Mouse (Mus musculus): ENCODE measurements around the gene Aprt. TPM values are rescaled to one million over a fixed set of nuclear protein-coding genes. Genes with fewer than 3 reads are reported as not detected.

The Aprt gene
- polyA plus RNA-seq, 1 experiment from 2014 or later: 187 TPM

GRCm38 (mm10) chr8:122569996-122570395, 6.7 kb downstream of the Aprt start:
- no peak for DNase-seq (ENCODE audit: low spot score)
- Histone ChIP-seq H3K9ac (no peak overlapping the region), H3K4me2 (replicated peaks) (no peak overlapping the region), H3K4me3 (replicated peaks; ENCODE audit: low read length) (no peak overlapping the region), H3K9me3 (ENCODE audit: control insufficient read depth, low read length) (no peaks in the 10 kb centered on the region), H3K27ac (no peak overlapping the region), H3K36me3 (replicated peaks; ENCODE audit: control insufficient read depth, insufficient read depth) (peaks cover 11% of the 10 kb centered on the region; the same call in 1 of the 2 replicates), H3K27me3 (ENCODE audit: control insufficient read depth, insufficient read depth, low read length) (no peaks in the 10 kb centered on the region), H3K4me1 (replicated peaks; ENCODE audit: control insufficient read depth, insufficient read depth, low read length) (peaks cover 28% of the 10 kb centered on the region)
- no peak for ATAC-seq (ENCODE audit: low FRiP score)
- 93% methylated on average over 16 of the region's 16 CpGs for WGBS

GRCm38 (mm10) chr8:122569329-122569728, 7.4 kb downstream of the Aprt start:
- WGBS: 62% methylated on average over 9 of the region's 9 CpGs
- Histone ChIP-seq H3K27ac (no peak overlapping the region), H3K27me3 (ENCODE audit: control insufficient read depth, insufficient read depth, low read length) (no peaks in the 10 kb centered on the region), H3K4me3 (replicated peaks; ENCODE audit: low read length) (peak overlapping the region; percentile 80; the same call in 1 of the 2 replicates), H3K4me1 (replicated peaks; ENCODE audit: control insufficient read depth, insufficient read depth, low read length) (peaks cover 22% of the 10 kb centered on the region), H3K4me2 (replicated peaks) (peak overlapping the region; percentile 87), H3K36me3 (replicated peaks; ENCODE audit: control insufficient read depth, insufficient read depth) (peaks cover 11% of the 10 kb centered on the region; the same call in 1 of the 2 replicates), H3K9ac (peak overlapping the region; percentile 73; the same call in 1 of the 2 replicates), H3K9me3 (ENCODE audit: control insufficient read depth, low read length) (no peaks in the 10 kb centered on the region)
- ATAC-seq (ENCODE audit: low FRiP score): no peak
- DNase-seq (ENCODE audit: low spot score): no peak

- peak overlapping the region; percentile 87 for H3K4me2 ChIP-seq (replicated peaks)
- ATAC-seq (ENCODE audit: low FRiP score) (no peak), DNase-seq (ENCODE audit: low spot score) (no peak)
- peak overlapping the region; percentile 73 for H3K9ac ChIP-seq
- H3K4me1 ChIP-seq (replicated peaks; ENCODE audit: control insufficient read depth, insufficient read depth, low read length): peaks cover 22% of the 10 kb centered on the region
- H3K4me3 ChIP-seq (replicated peaks; ENCODE audit: low read length): peak overlapping the region; percentile 80
- H3K36me3 ChIP-seq (replicated peaks; ENCODE audit: control insufficient read depth, insufficient read depth): peaks cover 11% of the 10 kb centered on the region; the same call in 1 of the 2 replicates
- WGBS: 12% methylated on average over 10 of the region's 10 CpGs
- H3K9me3 ChIP-seq (ENCODE audit: control insufficient read depth, low read length): no peaks in the 10 kb centered on the region
- no peaks in the 10 kb centered on the region for H3K27me3 ChIP-seq (ENCODE audit: control insufficient read depth, insufficient read depth, low read length)
- H3K27ac ChIP-seq: no peak overlapping the region
Observed at GRCm38 (mm10) chr8:122568881-122569309, 7.8 kb downstream of the Aprt start.

- H3K4me2 ChIP-seq (replicated peaks): peak overlapping the region; percentile 87
- H3K9ac ChIP-seq: peak overlapping the region; percentile 73
- ATAC-seq (ENCODE audit: low FRiP score): peak; percentile 53
- no peaks in the 10 kb centered on the region for H3K27me3 ChIP-seq (ENCODE audit: control insufficient read depth, insufficient read depth, low read length)
- under 1% methylated on average over 34 of the region's 34 CpGs for WGBS
- peak overlapping the region; percentile 80 for H3K4me3 ChIP-seq (replicated peaks; ENCODE audit: low read length)
- H3K27ac ChIP-seq: peak overlapping the region; percentile 27; the same call in 1 of the 2 replicates
- H3K9me3 ChIP-seq (ENCODE audit: control insufficient read depth, low read length): no peaks in the 10 kb centered on the region
- DNase-seq (ENCODE audit: low spot score): no peak
- H3K4me1 ChIP-seq (replicated peaks; ENCODE audit: control insufficient read depth, insufficient read depth, low read length): peaks cover 22% of the 10 kb centered on the region
- peaks cover 11% of the 10 kb centered on the region; the same call in 1 of the 2 replicates for H3K36me3 ChIP-seq (replicated peaks; ENCODE audit: control insufficient read depth, insufficient read depth)
Observed at GRCm38 (mm10) chr8:122568109-122568504, 8.6 kb downstream of the Aprt start.

DNA sequence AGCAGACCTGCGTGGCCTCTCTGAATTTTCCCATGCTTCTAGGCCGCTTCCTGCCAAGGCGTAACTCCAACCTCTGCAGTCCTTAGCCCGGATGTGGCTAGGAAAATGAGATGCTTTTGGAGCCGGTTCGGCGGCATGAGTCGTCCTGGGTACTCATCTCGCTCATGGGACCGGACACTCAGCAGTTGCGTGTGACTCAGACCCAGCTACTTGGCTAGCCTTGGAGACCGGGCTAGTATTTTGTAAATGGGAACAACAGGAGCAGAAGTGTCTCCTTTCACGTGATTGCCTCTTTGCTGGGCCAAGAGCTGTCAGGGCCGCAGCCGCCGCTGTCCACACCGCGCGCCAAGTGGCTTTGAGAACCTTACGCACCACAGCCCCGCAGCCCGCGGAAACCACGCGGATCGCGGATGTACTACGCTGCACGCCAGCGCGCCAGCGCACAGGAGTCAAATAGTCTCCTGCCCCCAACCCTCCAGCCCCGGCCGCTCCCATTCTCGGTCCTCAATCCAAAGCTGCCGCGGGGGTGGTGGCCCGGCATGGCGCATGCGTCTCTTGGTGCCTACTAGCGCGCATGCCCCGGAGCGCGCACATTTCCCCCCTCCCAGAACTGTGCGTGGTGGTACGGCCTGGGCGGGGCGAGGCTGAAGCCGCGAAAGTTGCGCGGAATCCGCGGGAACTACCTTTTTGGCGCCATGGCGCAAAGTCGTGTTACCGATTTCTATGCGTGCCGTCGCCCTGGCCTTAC, 9.2 kb downstream of the Aprt start, which contains the start of gene Cdt1:
Gene Cdt1 (plus strand): TSS at position 655 of the 748 bp plus-strand sequence.
- H3K4me2 ChIP-seq (replicated peaks): peak within 1 kb of the TSS; percentile 87
- H3K9me3 ChIP-seq (ENCODE audit: control insufficient read depth, low read length): no peaks in the 10 kb centered on the region
- H3K27me3 ChIP-seq (ENCODE audit: control insufficient read depth, insufficient read depth, low read length): no peaks in the 10 kb centered on the region

DNA sequence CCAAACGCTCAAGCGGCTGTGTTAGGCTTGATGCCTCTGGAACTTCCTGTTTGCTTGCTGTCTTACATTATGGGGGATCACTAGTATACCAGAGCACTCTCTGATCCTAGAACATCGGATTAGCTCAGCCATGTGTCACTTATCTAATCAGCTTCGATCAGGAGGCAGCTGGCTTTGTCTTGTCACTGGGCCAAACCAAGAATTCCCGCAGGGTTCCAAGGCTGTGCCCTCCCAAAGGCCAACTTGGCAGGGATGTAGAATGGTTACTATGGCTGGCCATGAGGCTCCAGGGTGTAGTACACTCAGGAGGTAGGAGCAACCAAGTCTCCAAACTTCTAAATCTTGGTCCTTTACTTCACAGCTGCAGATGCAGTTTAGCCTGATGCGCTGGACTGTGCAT, 9.9 kb downstream of the Aprt start:
- peak overlapping the region; percentile 89 for H3K27ac ChIP-seq
- WGBS: 29% methylated on average over 6 of the region's 6 CpGs
- peaks cover 22% of the 10 kb centered on the region for H3K4me1 ChIP-seq (replicated peaks; ENCODE audit: control insufficient read depth, insufficient read depth, low read length)
- peaks cover 6% of the 10 kb centered on the region; the same call in 1 of the 2 replicates for H3K36me3 ChIP-seq (replicated peaks; ENCODE audit: control insufficient read depth, insufficient read depth)
- H3K4me3 ChIP-seq (replicated peaks; ENCODE audit: low read length): peak overlapping the region; percentile 80
- no peak for ATAC-seq (ENCODE audit: low FRiP score)
- no peaks in the 10 kb centered on the region for H3K9me3 ChIP-seq (ENCODE audit: control insufficient read depth, low read length)
- H3K27me3 ChIP-seq (ENCODE audit: control insufficient read depth, insufficient read depth, low read length): no peaks in the 10 kb centered on the region
- no peak for DNase-seq (ENCODE audit: low spot score)
- H3K4me2 ChIP-seq (replicated peaks): peak overlapping the region; percentile 87
- H3K9ac ChIP-seq: peak overlapping the region; percentile 73

More for the DNA sequence above, 9.2 kb downstream of the Aprt start, which contains the start of gene Cdt1:
- DNase-seq (ENCODE audit: low spot score) (peak; percentile 96), ATAC-seq (ENCODE audit: low FRiP score) (peak; percentile 96)
- Histone ChIP-seq H3K4me3 (replicated peaks; ENCODE audit: low read length) (peak within 1 kb of the TSS; percentile 80), H3K36me3 (replicated peaks; ENCODE audit: control insufficient read depth, insufficient read depth) (peaks cover 11% of the 10 kb centered on the region; the same call in 1 of the 2 replicates), H3K27ac (peak within 1 kb of the TSS; percentile 89), H3K4me1 (replicated peaks; ENCODE audit: control insufficient read depth, insufficient read depth, low read length) (peaks cover 22% of the 10 kb centered on the region), H3K9ac (peak within 1 kb of the TSS; percentile 73)
- under 1% methylated on average over 62 of the region's 62 CpGs for WGBS

DNA sequence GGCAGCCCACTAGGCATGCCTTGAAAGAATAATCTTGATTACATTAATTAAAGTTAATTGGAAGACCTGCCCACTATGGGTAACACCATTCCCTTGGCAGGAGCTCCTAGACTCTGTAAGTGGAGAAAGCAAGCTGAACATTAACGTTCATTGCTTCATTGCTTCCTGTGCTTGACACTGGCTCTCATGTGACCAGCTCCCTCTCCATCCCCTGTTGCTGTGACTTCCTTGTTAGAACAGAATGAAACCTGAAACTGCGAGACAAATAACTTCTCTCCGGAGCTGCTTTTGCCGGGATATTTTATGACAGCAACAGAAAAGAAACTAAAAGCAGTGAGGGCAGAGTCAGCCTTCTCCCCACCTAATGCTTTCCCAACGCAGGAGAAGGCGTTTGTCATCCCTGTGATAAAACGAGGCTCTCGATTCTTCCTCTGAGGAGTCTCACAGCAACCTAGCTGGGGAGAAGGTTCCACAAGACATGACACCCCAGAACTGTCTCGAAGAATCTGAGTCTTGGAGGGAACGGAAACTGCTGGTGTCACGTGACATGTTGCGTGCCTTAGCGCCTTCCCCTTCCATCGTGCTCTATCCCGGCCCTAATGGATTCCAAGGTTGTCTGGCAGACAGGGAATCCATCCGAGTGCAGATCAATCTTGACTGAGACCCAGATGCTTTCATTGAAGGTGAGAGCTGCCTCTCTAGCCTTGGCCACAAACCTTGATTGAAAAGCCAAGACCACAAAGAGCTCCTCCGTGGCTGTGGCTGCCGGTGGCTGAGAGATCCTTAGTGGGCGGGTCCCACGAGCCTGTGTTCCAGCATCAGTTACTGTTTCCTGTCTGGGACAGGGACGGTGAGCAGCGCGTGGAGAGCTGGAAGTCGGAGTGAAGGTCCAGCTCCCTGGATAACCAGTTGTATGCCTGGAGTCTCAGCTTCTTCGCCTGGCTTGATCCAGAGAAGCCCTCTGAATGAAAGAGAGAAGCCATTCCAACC, 12.1 kb downstream of the Aprt start:
- no peaks in the 10 kb centered on the region for H3K36me3 ChIP-seq (replicated peaks; ENCODE audit: control insufficient read depth, insufficient read depth)
- no peaks in the 10 kb centered on the region for H3K27me3 ChIP-seq (ENCODE audit: control insufficient read depth, insufficient read depth, low read length)
- peaks cover 22% of the 10 kb centered on the region for H3K4me1 ChIP-seq (replicated peaks; ENCODE audit: control insufficient read depth, insufficient read depth, low read length)
- ATAC-seq (ENCODE audit: low FRiP score) (no peak), DNase-seq (ENCODE audit: low spot score) (no peak)
- WGBS: 86% methylated on average over 25 of the region's 25 CpGs
- H3K4me2 ChIP-seq (replicated peaks): no peak overlapping the region
- H3K4me3 ChIP-seq (replicated peaks; ENCODE audit: low read length): no peak overlapping the region
- H3K9me3 ChIP-seq (ENCODE audit: control insufficient read depth, low read length): no peaks in the 10 kb centered on the region
- no peak overlapping the region for H3K9ac ChIP-seq
- H3K27ac ChIP-seq: no peak overlapping the region

DNA sequence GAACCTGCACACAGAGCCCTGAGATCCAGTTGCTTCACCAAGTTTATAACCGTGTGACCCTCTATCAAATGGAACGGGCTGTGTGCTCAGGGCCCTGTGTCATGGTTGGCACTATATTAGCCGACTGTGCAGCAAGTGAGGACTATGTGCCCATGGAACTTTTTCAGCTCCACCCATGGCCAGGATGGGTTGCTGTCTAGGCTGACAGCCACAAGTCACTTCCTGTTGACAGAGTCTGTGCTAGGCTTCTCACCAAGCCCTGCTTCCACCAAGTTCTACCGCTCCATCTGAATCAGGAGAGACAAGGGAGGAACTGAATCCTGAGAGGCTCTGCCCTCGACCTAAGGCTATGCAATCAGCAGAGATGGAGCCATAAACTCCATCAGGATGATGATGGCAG, 15.5 kb downstream of the Aprt start:
- Histone ChIP-seq H3K9me3 (ENCODE audit: control insufficient read depth, low read length) (no peaks in the 10 kb centered on the region), H3K27me3 (ENCODE audit: control insufficient read depth, insufficient read depth, low read length) (no peaks in the 10 kb centered on the region), H3K27ac (no peak overlapping the region), H3K4me3 (replicated peaks; ENCODE audit: low read length) (no peak overlapping the region), H3K9ac (no peak overlapping the region), H3K36me3 (replicated peaks; ENCODE audit: control insufficient read depth, insufficient read depth) (no peaks in the 10 kb centered on the region), H3K4me2 (replicated peaks) (no peak overlapping the region), H3K4me1 (replicated peaks; ENCODE audit: control insufficient read depth, insufficient read depth, low read length) (no peaks in the 10 kb centered on the region)
- ATAC-seq (ENCODE audit: low FRiP score) (no peak), DNase-seq (ENCODE audit: low spot score) (no peak)
- WGBS: 83% methylated on average over 5 of the region's 5 CpGs
